Mouse (Mus musculus) cerebral cortex, adult 2 months (tissue): ENCODE data around the gene Stxbp5l.

Experiments used
- whole genome bisulfite sequencing: fragments of 180-500 bp; shearing (Covaris S2); methylation state at CpG from one replicate; pipeline ENCODE4 v1.1.7; 2018; 5-methylcytosine and 5-hydroxymethylcytosine counted together

The Stxbp5l gene

GRCm38 (mm10) chr16:37219151-37219550 is 165.6 kb downstream of the Stxbp5l start:
- WGBS = 94% methylated on average over 1 of the region's 1 CpGs

GRCm38 (mm10) chr16:37125190-37125589 is 259.6 kb downstream of the Stxbp5l start:
- WGBS = 90% methylated on average over 1 of the region's 1 CpGs

- 18% methylated on average over 3 of the region's 3 CpGs for WGBS
Measured at GRCm38 (mm10) chr16:37109285-37109684, 275.5 kb downstream of the Stxbp5l start.

DNA sequence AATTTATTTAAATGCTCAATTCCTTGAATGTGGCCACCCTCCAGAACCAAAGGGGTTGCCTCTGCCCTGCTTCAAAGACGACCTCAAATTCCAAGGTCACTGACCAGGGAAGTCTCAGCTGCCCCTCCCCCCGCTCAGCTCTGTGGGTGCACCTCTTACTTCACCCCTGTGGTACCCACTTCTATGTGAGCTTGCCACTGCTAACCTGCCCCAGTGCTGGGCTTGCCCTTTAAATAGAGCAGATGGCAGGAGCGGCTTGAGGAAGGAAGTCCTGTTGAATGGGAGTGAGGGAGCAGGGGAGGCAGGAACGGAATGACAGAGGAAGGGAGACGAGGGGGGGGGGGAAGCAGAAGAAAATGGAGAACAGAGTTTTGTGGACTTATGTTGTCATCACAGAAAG is 276.0 kb downstream of the Stxbp5l start:
- 20% methylated on average over 5 of the region's 5 CpGs for WGBS

- WGBS = 72% methylated on average over 4 of the region's 4 CpGs
Measured at GRCm38 (mm10) chr16:37094169-37094833, 290.5 kb downstream of the Stxbp5l start.

DNA sequence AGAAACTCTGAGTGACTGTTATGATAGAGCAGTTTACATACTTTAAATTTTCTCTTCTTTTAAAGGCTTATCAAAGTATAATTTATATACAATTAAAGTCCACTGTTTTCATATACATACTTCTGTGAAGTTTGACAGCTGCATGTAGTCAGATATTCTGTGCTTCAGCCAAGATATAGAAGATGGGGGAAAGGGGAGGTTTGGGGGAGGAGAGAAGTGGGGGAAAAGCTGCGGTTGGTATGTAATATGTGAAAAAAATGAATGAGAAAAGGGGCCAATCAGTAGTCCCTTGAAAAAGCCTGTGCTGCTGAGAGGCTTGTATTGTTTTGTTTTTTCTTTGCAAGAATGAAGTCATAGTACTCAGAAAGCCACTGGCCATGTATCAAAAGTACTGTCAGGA is 295.1 kb downstream of the Stxbp5l start:
- 49% methylated on average over 1 of the region's 1 CpGs for WGBS

DNA sequence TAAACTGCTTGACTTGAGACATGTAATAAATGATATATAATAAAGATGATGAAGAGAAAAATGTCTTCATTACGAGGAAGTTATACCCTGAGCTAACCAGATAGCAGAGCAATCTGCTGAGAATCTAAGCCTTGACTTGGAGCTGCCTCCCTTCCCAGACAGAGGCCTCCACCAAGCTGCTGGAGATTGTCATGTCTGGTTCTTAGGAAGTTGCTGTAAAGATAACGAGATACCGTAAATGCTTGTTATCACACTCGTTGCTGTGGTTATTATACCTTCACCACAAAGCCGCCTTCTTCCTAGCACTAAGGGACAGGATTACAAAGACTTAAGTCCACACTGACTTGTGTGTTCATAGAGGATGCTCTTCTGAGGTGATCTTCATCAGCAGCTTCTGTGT is 312.4 kb downstream of the Stxbp5l start:
- WGBS = 85% methylated on average over 5 of the region's 5 CpGs
